Comparison of ENCODE assay signal across 8 mouse cellular contexts in genomic region chr8:57488312-57488765, GRCm38 (mm10). TPM values are rescaled to one million over a fixed set of nuclear protein-coding genes. Genes with fewer than 3 reads are reported as not detected.
A peak's percentile ranks its signal among the peaks of the same experiment; 100 is the strongest.
DNase-seq lines count a peak whose midpoint lies in the region; ATAC-seq and TF ChIP-seq lines count a peak whose summit lies in the region.

No protein-coding gene starts in this region.

- H3K9me3 ChIP-seq in E14TG2a.4 (ENCODE audit: low read length): no peaks in the 10 kb centered on the region
- no peaks in the 10 kb centered on the region for H3K9me3 ChIP-seq in heart, embryonic 16.5 days (replicated peaks; ENCODE audit: control insufficient read depth, low read length)
- H3K9me3 ChIP-seq in neural tube, embryonic 15.5 days (replicated peaks): no peaks in the 10 kb centered on the region

- peak overlapping the region; percentile 94 for H3K4me3 ChIP-seq in E14TG2a.4 (replicated peaks; ENCODE audit: low read length)
- H3K4me3 ChIP-seq in heart, embryonic 16.5 days (ENCODE audit: low read length): peak overlapping the region; percentile 99
- peak overlapping the region; percentile 78 for H3K4me3 ChIP-seq in lung, adult 2 months (replicated peaks; ENCODE audit: extremely low read depth, low read depth, low read length)
- H3K4me3 ChIP-seq in neural tube, embryonic 15.5 days (replicated peaks): peak overlapping the region; percentile 93

- peak; percentile 89 for DNase-seq in brain, embryonic 14.5 days (ENCODE audit: low read depth)
- peak; percentile 82 to 89 for DNase-seq in kidney, postnatal 25 days
- DNase-seq in lung, adult 2 months: peak; percentile 56
- DNase-seq in thymus, postnatal 10 days (ENCODE audit: low spot score in 2 of 2): peak; percentile 42 to 54

- TF ChIP-seq POLR2A in brain, embryonic 14.5 days (IDR thresholded peaks at IDR 0.05; ENCODE audit: borderline replicate concordance, extremely low read depth, insufficient read depth, insufficient read length, poor library complexity, severe bottlenecking): no peak
- 0 out of 2 replicates have a peak, but pooled peaks have one; percentile 32 for TF ChIP-seq POLR2A in lung, adult 2 months (IDR thresholded peaks at IDR 0.05; ENCODE audit: borderline replicate concordance, extremely low read depth, low read depth, low read length)

- H3K27ac ChIP-seq in heart, embryonic 16.5 days (ENCODE audit: low read length): peak overlapping the region; percentile 95
- peak overlapping the region; percentile 95 for H3K27ac ChIP-seq in neural tube, embryonic 15.5 days (replicated peaks)

- H3K27me3 ChIP-seq in E14TG2a.4 (ENCODE audit: insufficient read depth, low read length): no peaks in the 10 kb centered on the region
- H3K27me3 ChIP-seq in heart, embryonic 16.5 days (ENCODE audit: control insufficient read depth, insufficient read depth, low read length): no peaks in the 10 kb centered on the region
- H3K27me3 ChIP-seq in neural tube, embryonic 15.5 days (replicated peaks): no peaks in the 10 kb centered on the region

- peaks cover 39% of the 10 kb centered on the region for H3K36me3 ChIP-seq in E14TG2a.4 (ENCODE audit: insufficient read depth, low read length)
- H3K36me3 ChIP-seq in heart, embryonic 16.5 days (ENCODE audit: control insufficient read depth, insufficient read depth): peaks cover 3% of the 10 kb centered on the region; the same call in 1 of the 2 replicates
- H3K36me3 ChIP-seq in neural tube, embryonic 15.5 days: no peaks in the 10 kb centered on the region

- peak overlapping the region; percentile 72 for H3K4me2 ChIP-seq in heart, embryonic 16.5 days (ENCODE audit: low read depth, low read length)
- H3K4me2 ChIP-seq in neural tube, embryonic 15.5 days: peak overlapping the region; percentile 87

- peaks cover 47% of the 10 kb centered on the region for H3K4me1 ChIP-seq in E14TG2a.4 (replicated peaks; ENCODE audit: low read depth, low read length)
- peaks cover 12% of the 10 kb centered on the region for H3K4me1 ChIP-seq in heart, embryonic 16.5 days (ENCODE audit: control insufficient read depth, insufficient read depth, low read length)
- no peaks in the 10 kb centered on the region; the same call in 1 of the 2 replicates for H3K4me1 ChIP-seq in lung, adult 2 months (ENCODE audit: control insufficient read depth, insufficient read depth, low read length)
- H3K4me1 ChIP-seq in neural tube, embryonic 15.5 days: peaks cover 12% of the 10 kb centered on the region

- H3K9ac ChIP-seq in heart, embryonic 16.5 days (ENCODE audit: low read length): peak overlapping the region; percentile 79
- H3K9ac ChIP-seq in neural tube, embryonic 15.5 days (replicated peaks): peak overlapping the region; percentile 55

- no peak for TF ChIP-seq CTCF in E14TG2a.4 (conservative IDR thresholded peaks at IDR 0.05; ENCODE audit: low read length)
- no peak for TF ChIP-seq CTCF in brain, embryonic 14.5 days (IDR thresholded peaks at IDR 0.05; ENCODE audit: borderline replicate concordance, extremely low read depth, insufficient read depth, insufficient read length)
- no peak for TF ChIP-seq CTCF in lung, adult 2 months (IDR thresholded peaks at IDR 0.05; ENCODE audit: insufficient read depth, low read length)

- under 1% methylated on average over 25 of the region's 25 CpGs for WGBS in heart, embryonic 16.5 days
- WGBS in lung, adult 2 months: under 1% methylated on average over 25 of the region's 25 CpGs
- WGBS in neural tube, embryonic 15.5 days: 2% methylated on average over 25 of the region's 25 CpGs

- ATAC-seq in erythroid progenitor cell, adult 5-6 weeks (replicated peaks; ENCODE audit: low FRiP score, poor library complexity, severe bottlenecking): peak; percentile 65
- peak; percentile 49 for ATAC-seq in heart, embryonic 16.5 days (replicated peaks; ENCODE audit: extremely low read depth, insufficient read depth, low FRiP score)
- peak; percentile 60 for ATAC-seq in neural tube, embryonic 15.5 days (ENCODE audit: low FRiP score)

RNA-seq across cellular contexts. Expression of gene Sap30, which starts 0.7 kb away (rescaled TPM):
- polyA plus RNA-seq in brain, embryonic 14.5 days (2012; rRNA removed): 39.6 and 61.3 TPM in 2 replicates
- total RNA-seq in erythroid progenitor cell, adult 5-6 weeks (2015; ENCODE audit: low replicate concordance): 19.7 and 29.9 TPM in 2 replicates
- total RNA-seq in erythroid progenitor cell, adult 5-6 weeks (2017; ENCODE audit: low replicate concordance): 24.9 and 33.8 TPM in 2 replicates
- 44.3 and 44.5 TPM in 2 replicates for polyA plus RNA-seq in heart, embryonic 16.5 days (2015; fragmentation: Nextera tagmentation; extraction: Ambion mirVana)
- 6.3 and 9.4 TPM in 2 replicates for polyA plus RNA-seq in lung, adult 2 months (2012; rRNA removed)
- 25.0 and 26.2 TPM in 2 replicates for polyA plus RNA-seq in neural tube, embryonic 15.5 days (2015; fragmentation: Nextera tagmentation; extraction: Ambion mirVana)

RNA-seq across cellular contexts. Expression of gene Hmgb2, which starts 23.4 kb away (rescaled TPM):
- 70.5 and 87.7 TPM in 2 replicates for polyA plus RNA-seq in brain, embryonic 14.5 days (2012; rRNA removed)
- total RNA-seq in erythroid progenitor cell, adult 5-6 weeks (2015; ENCODE audit: low replicate concordance): 755 and 757 TPM in 2 replicates
- total RNA-seq in erythroid progenitor cell, adult 5-6 weeks (2017; ENCODE audit: low replicate concordance): 675 and 1,030 TPM in 2 replicates
- polyA plus RNA-seq in heart, embryonic 16.5 days (2015; fragmentation: Nextera tagmentation; extraction: Ambion mirVana): 196 and 251 TPM in 2 replicates
- 4.0 and 5.8 TPM in 2 replicates for polyA plus RNA-seq in lung, adult 2 months (2012; rRNA removed)
- polyA plus RNA-seq in neural tube, embryonic 15.5 days (2015; fragmentation: Nextera tagmentation; extraction: Ambion mirVana): 41.8 and 135 TPM in 2 replicates

RNA-seq across cellular contexts. Expression of gene Scrg1, which starts 32.6 kb away (rescaled TPM):
- 5.3 and 5.7 TPM in 2 replicates for polyA plus RNA-seq in brain, embryonic 14.5 days (2012; rRNA removed)
- total RNA-seq in erythroid progenitor cell, adult 5-6 weeks (2015; ENCODE audit: low replicate concordance): not detected in 2 replicates
- total RNA-seq in erythroid progenitor cell, adult 5-6 weeks (2017; ENCODE audit: low replicate concordance): 3.5 TPM in 1 of 2 replicates, not detected in the other
- polyA plus RNA-seq in heart, embryonic 16.5 days (2015; fragmentation: Nextera tagmentation; extraction: Ambion mirVana): 1.3 and 1.4 TPM in 2 replicates
- polyA plus RNA-seq in lung, adult 2 months (2012; rRNA removed): 0.64 and 0.68 TPM in 2 replicates
- 12.5 and 13.0 TPM in 2 replicates for polyA plus RNA-seq in neural tube, embryonic 15.5 days (2015; fragmentation: Nextera tagmentation; extraction: Ambion mirVana)

Comparison
In these comparisons a context has a peak if more than half of its experiments do, and no peak if none do; other contexts are left out.
1. Peak in every context shown above with its lines: DNase-seq, ATAC-seq, H3K4me3 ChIP-seq and H3K27ac ChIP-seq.